Mouse (Mus musculus): ENCODE measurements around the gene Tinagl1. TPM values are rescaled to one million over a fixed set of nuclear protein-coding genes. Genes with fewer than 3 reads are reported as not detected.

Tinagl1 gene
- polyA plus RNA-seq (2015; fragmentation: Nextera tagmentation; extraction: Ambion mirVana), result 4.7 TPM in 2 replicates

GRCm38 (mm10) chr4:130175072-130175711, at the start of gene Tinagl1:
Gene Tinagl1 (minus strand): TSS chr4:130175122.
- no peak within 1 kb of the TSS for H3K4me3 ChIP-seq (replicated peaks; ENCODE audit: low read length)
- no peak for ATAC-seq
- no peaks in the 10 kb centered on the region for H3K36me3 ChIP-seq (ENCODE audit: control insufficient read depth, insufficient read depth)
- H3K4me1 ChIP-seq (replicated peaks; ENCODE audit: control insufficient read depth, insufficient read depth, low read length), result peaks cover 10% of the 10 kb centered on the region
- no peaks in the 10 kb centered on the region for H3K9me3 ChIP-seq (ENCODE audit: control insufficient read depth, low read length)
- WGBS, result under 1% methylated on average over 14 of the region's 14 CpGs
- no peak within 1 kb of the TSS for H3K9ac ChIP-seq (replicated peaks; ENCODE audit: low read depth, low read length)
- H3K27me3 ChIP-seq (replicated peaks; ENCODE audit: control insufficient read depth, insufficient read depth, low read length), result peaks cover 24% of the 10 kb centered on the region
- H3K27ac ChIP-seq (ENCODE audit: low read length), result no peak within 1 kb of the TSS
- H3K4me2 ChIP-seq (ENCODE audit: low read length), result peak within 1 kb of the TSS; percentile 29

GRCm38 (mm10) chr4:130224071-130224470, 49.1 kb upstream of the Tinagl1 start:
- H3K27me3 ChIP-seq (replicated peaks; ENCODE audit: control insufficient read depth, insufficient read depth, low read length), result no peaks in the 10 kb centered on the region
- ATAC-seq, result no peak
- H3K27ac ChIP-seq (ENCODE audit: low read length), result no peak overlapping the region

GRCm38 (mm10) chr4:130222179-130222578, 47.3 kb upstream of the Tinagl1 start, which contains the start of gene Gm853:
Gene Gm853 (minus strand): TSS chr4:130222401.
- Histone ChIP-seq H3K27me3 (replicated peaks; ENCODE audit: control insufficient read depth, insufficient read depth, low read length) (no peaks in the 10 kb centered on the region), H3K9me3 (ENCODE audit: control insufficient read depth, low read length) (no peaks in the 10 kb centered on the region), H3K4me1 (replicated peaks; ENCODE audit: control insufficient read depth, insufficient read depth, low read length) (no peaks in the 10 kb centered on the region), H3K36me3 (ENCODE audit: control insufficient read depth, insufficient read depth) (no peaks in the 10 kb centered on the region), H3K4me3 (replicated peaks; ENCODE audit: low read length) (no peak within 1 kb of the TSS), H3K4me2 (ENCODE audit: low read length) (no peak within 1 kb of the TSS), H3K9ac (replicated peaks; ENCODE audit: low read depth, low read length) (no peak within 1 kb of the TSS), H3K27ac (ENCODE audit: low read length) (no peak within 1 kb of the TSS)
- 55% methylated on average over 4 of the region's 4 CpGs for WGBS
- ATAC-seq, result no peak

More at GRCm38 (mm10) chr4:130224071-130224470, 49.1 kb upstream of the Tinagl1 start:
- Histone ChIP-seq H3K4me2 (ENCODE audit: low read length) (no peak overlapping the region), H3K9me3 (ENCODE audit: control insufficient read depth, low read length) (no peaks in the 10 kb centered on the region), H3K4me1 (replicated peaks; ENCODE audit: control insufficient read depth, insufficient read depth, low read length) (no peaks in the 10 kb centered on the region), H3K36me3 (ENCODE audit: control insufficient read depth, insufficient read depth) (no peaks in the 10 kb centered on the region), H3K4me3 (replicated peaks; ENCODE audit: low read length) (no peak overlapping the region), H3K9ac (replicated peaks; ENCODE audit: low read depth, low read length) (no peak overlapping the region)

- Histone ChIP-seq H3K9me3 (ENCODE audit: control insufficient read depth, low read length) (no peaks in the 10 kb centered on the region), H3K27me3 (replicated peaks; ENCODE audit: control insufficient read depth, insufficient read depth, low read length) (no peaks in the 10 kb centered on the region), H3K9ac (replicated peaks; ENCODE audit: low read depth, low read length) (no peak overlapping the region), H3K36me3 (ENCODE audit: control insufficient read depth, insufficient read depth) (no peaks in the 10 kb centered on the region), H3K4me3 (replicated peaks; ENCODE audit: low read length) (no peak overlapping the region), H3K4me2 (ENCODE audit: low read length) (no peak overlapping the region), H3K4me1 (replicated peaks; ENCODE audit: control insufficient read depth, insufficient read depth, low read length) (no peaks in the 10 kb centered on the region), H3K27ac (ENCODE audit: low read length) (no peak overlapping the region)
- no peak for ATAC-seq
- 82% methylated on average over 9 of the region's 9 CpGs for WGBS
These were observed 45.3 kb upstream of the Tinagl1 start for GRCm38 (mm10) chr4:130220176-130220575.

GRCm38 (mm10) chr4:130215392-130215791, 40.5 kb upstream of the Tinagl1 start:
- no peaks in the 10 kb centered on the region for H3K36me3 ChIP-seq (ENCODE audit: control insufficient read depth, insufficient read depth)
- no peak overlapping the region for H3K27ac ChIP-seq (ENCODE audit: low read length)
- H3K27me3 ChIP-seq (replicated peaks; ENCODE audit: control insufficient read depth, insufficient read depth, low read length), result no peaks in the 10 kb centered on the region
- no peak for ATAC-seq
- WGBS, result 90% methylated on average over 8 of the region's 8 CpGs
- no peaks in the 10 kb centered on the region for H3K4me1 ChIP-seq (replicated peaks; ENCODE audit: control insufficient read depth, insufficient read depth, low read length)
- no peak overlapping the region for H3K4me2 ChIP-seq (ENCODE audit: low read length)
- H3K9ac ChIP-seq (replicated peaks; ENCODE audit: low read depth, low read length), result no peak overlapping the region
- no peaks in the 10 kb centered on the region for H3K9me3 ChIP-seq (ENCODE audit: control insufficient read depth, low read length)
- no peak overlapping the region for H3K4me3 ChIP-seq (replicated peaks; ENCODE audit: low read length)

- 75% methylated on average over 10 of the region's 10 CpGs for WGBS
- H3K4me3 ChIP-seq (replicated peaks; ENCODE audit: low read length), result no peak overlapping the region
- ATAC-seq, result no peak
- no peaks in the 10 kb centered on the region for H3K4me1 ChIP-seq (replicated peaks; ENCODE audit: control insufficient read depth, insufficient read depth, low read length)
- no peak overlapping the region for H3K4me2 ChIP-seq (ENCODE audit: low read length)
- H3K27me3 ChIP-seq (replicated peaks; ENCODE audit: control insufficient read depth, insufficient read depth, low read length), result no peaks in the 10 kb centered on the region
- no peak overlapping the region for H3K27ac ChIP-seq (ENCODE audit: low read length)
- no peaks in the 10 kb centered on the region for H3K9me3 ChIP-seq (ENCODE audit: control insufficient read depth, low read length)
- H3K36me3 ChIP-seq (ENCODE audit: control insufficient read depth, insufficient read depth), result no peaks in the 10 kb centered on the region
- no peak overlapping the region for H3K9ac ChIP-seq (replicated peaks; ENCODE audit: low read depth, low read length)
These were observed 38.9 kb upstream of the Tinagl1 start for GRCm38 (mm10) chr4:130213857-130214256.

GRCm38 (mm10) chr4:130213197-130213596, 38.3 kb upstream of the Tinagl1 start:
- H3K4me3 ChIP-seq (replicated peaks; ENCODE audit: low read length), result no peak overlapping the region
- H3K27me3 ChIP-seq (replicated peaks; ENCODE audit: control insufficient read depth, insufficient read depth, low read length), result no peaks in the 10 kb centered on the region
- H3K27ac ChIP-seq (ENCODE audit: low read length), result no peak overlapping the region
- H3K9ac ChIP-seq (replicated peaks; ENCODE audit: low read depth, low read length), result no peak overlapping the region
- 93% methylated on average over 4 of the region's 4 CpGs for WGBS
- no peaks in the 10 kb centered on the region for H3K36me3 ChIP-seq (ENCODE audit: control insufficient read depth, insufficient read depth)
- no peaks in the 10 kb centered on the region for H3K9me3 ChIP-seq (ENCODE audit: control insufficient read depth, low read length)
- no peaks in the 10 kb centered on the region for H3K4me1 ChIP-seq (replicated peaks; ENCODE audit: control insufficient read depth, insufficient read depth, low read length)
- no peak for ATAC-seq
- H3K4me2 ChIP-seq (ENCODE audit: low read length), result no peak overlapping the region

GRCm38 (mm10) chr4:130212421-130212820, 37.5 kb upstream of the Tinagl1 start:
- H3K9ac ChIP-seq (replicated peaks; ENCODE audit: low read depth, low read length), result no peak overlapping the region
- no peaks in the 10 kb centered on the region for H3K27me3 ChIP-seq (replicated peaks; ENCODE audit: control insufficient read depth, insufficient read depth, low read length)

GRCm38 (mm10) chr4:130211870-130212269, 36.9 kb upstream of the Tinagl1 start:
- Histone ChIP-seq H3K27me3 (replicated peaks; ENCODE audit: control insufficient read depth, insufficient read depth, low read length) (no peaks in the 10 kb centered on the region), H3K4me1 (replicated peaks; ENCODE audit: control insufficient read depth, insufficient read depth, low read length) (no peaks in the 10 kb centered on the region), H3K4me2 (ENCODE audit: low read length) (no peak overlapping the region), H3K4me3 (replicated peaks; ENCODE audit: low read length) (no peak overlapping the region), H3K27ac (ENCODE audit: low read length) (no peak overlapping the region), H3K9ac (replicated peaks; ENCODE audit: low read depth, low read length) (no peak overlapping the region), H3K9me3 (ENCODE audit: control insufficient read depth, low read length) (no peaks in the 10 kb centered on the region), H3K36me3 (ENCODE audit: control insufficient read depth, insufficient read depth) (no peaks in the 10 kb centered on the region)
- 94% methylated on average over 2 of the region's 2 CpGs for WGBS
- ATAC-seq, result no peak

More at GRCm38 (mm10) chr4:130212421-130212820, 37.5 kb upstream of the Tinagl1 start:
- Histone ChIP-seq H3K27ac (ENCODE audit: low read length) (no peak overlapping the region), H3K4me3 (replicated peaks; ENCODE audit: low read length) (no peak overlapping the region), H3K4me1 (replicated peaks; ENCODE audit: control insufficient read depth, insufficient read depth, low read length) (no peaks in the 10 kb centered on the region), H3K36me3 (ENCODE audit: control insufficient read depth, insufficient read depth) (no peaks in the 10 kb centered on the region), H3K4me2 (ENCODE audit: low read length) (no peak overlapping the region), H3K9me3 (ENCODE audit: control insufficient read depth, low read length) (no peaks in the 10 kb centered on the region)
- no peak for ATAC-seq
- 78% methylated on average over 7 of the region's 7 CpGs for WGBS

Measured in forebrain, embryonic 16.5 days (tissue).